8 mouse cellular contexts compared by ENCODE assay signal in the genomic region with DNA sequence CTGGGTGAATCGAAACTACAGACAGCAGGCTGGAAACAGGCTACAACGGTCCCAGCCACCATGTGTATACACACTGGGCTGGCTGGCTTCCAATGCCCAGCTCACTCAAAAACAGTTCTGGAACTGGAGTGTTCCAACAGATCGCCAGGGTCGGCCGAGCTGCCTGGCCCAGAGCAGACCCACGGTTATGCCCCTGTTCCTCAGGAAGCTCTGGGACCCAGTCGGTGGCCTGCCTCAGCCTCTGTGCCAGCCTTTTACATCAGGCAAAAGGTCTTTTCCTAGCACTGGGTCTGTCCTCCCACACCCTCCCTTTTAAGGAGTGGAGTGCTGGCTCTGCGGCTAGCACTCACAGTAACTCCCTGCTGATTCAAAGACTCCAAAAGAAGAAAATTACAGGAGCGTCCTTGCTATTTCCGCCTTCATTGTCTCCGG. TPM values are rescaled to one million over a fixed set of nuclear protein-coding genes. Genes with fewer than 3 reads are reported as not detected.
DNase-seq lines count a peak whose midpoint lies in the region; ATAC-seq and TF ChIP-seq lines count a peak whose summit lies in the region.

No protein-coding gene starts in this region.

- peaks cover 99% of the 10 kb centered on the region for H3K79me2 ChIP-seq in C2C12 (ENCODE audit: control insufficient read depth, insufficient read depth)

- H3K79me3 ChIP-seq in C2C12 (ENCODE audit: low read depth): peaks cover 85% of the 10 kb centered on the region

- peak overlapping the region; percentile 72 for H3K27ac ChIP-seq in forebrain, postnatal 0 days (ENCODE audit: low read depth, low read length)
- peak overlapping the region; percentile 88 for H3K27ac ChIP-seq in stomach, embryonic 16.5 days (ENCODE audit: low read length)

- peak overlapping the region; percentile 14; the same call in 1 of the 2 replicates for H3K9ac ChIP-seq in forebrain, postnatal 0 days
- H3K9ac ChIP-seq in stomach, embryonic 16.5 days (ENCODE audit: low read length): peak overlapping the region; percentile 47

- peaks cover 3% of the 10 kb centered on the region for H3K36me3 ChIP-seq in C2C12 (ENCODE audit: control insufficient read depth, insufficient read depth)
- no peaks in the 10 kb centered on the region for H3K36me3 ChIP-seq in forebrain, postnatal 0 days (ENCODE audit: insufficient read depth)
- H3K36me3 ChIP-seq in stomach, embryonic 16.5 days (ENCODE audit: control insufficient read depth, insufficient read depth, low read length): no peaks in the 10 kb centered on the region

- ATAC-seq in forebrain, postnatal 0 days: peak; percentile 80
- ATAC-seq in stomach, embryonic 16.5 days (ENCODE audit: insufficient read depth, low FRiP score): peak; percentile 57; the same call in 1 of the 2 replicates

- peak overlapping the region; percentile 39 for H3K4me2 ChIP-seq in forebrain, postnatal 0 days (ENCODE audit: low read depth)
- H3K4me2 ChIP-seq in stomach, embryonic 16.5 days (ENCODE audit: low read depth, low read length): peak overlapping the region; percentile 42

- H3ac ChIP-seq in C2C12 (ENCODE audit: control insufficient read depth, insufficient read length, low read depth): peak overlapping the region; percentile 36

- no peaks in the 10 kb centered on the region for H3K9me3 ChIP-seq in forebrain, postnatal 0 days (ENCODE audit: low read length)
- H3K9me3 ChIP-seq in stomach, embryonic 16.5 days (replicated peaks; ENCODE audit: control insufficient read depth, low read length): no peaks in the 10 kb centered on the region

- WGBS in forebrain, postnatal 0 days: 12% methylated on average over 11 of the region's 11 CpGs
- WGBS in stomach, embryonic 16.5 days: 39% methylated on average over 11 of the region's 11 CpGs

- peaks cover 23% of the 10 kb centered on the region for H3K4me1 ChIP-seq in forebrain, postnatal 0 days (ENCODE audit: insufficient read depth)
- H3K4me1 ChIP-seq in stomach, embryonic 16.5 days (ENCODE audit: control insufficient read depth, insufficient read depth, low read length): peaks cover 23% of the 10 kb centered on the region

- H3K4me3 ChIP-seq in C2C12 (ENCODE audit: insufficient read depth, poor library complexity, severe bottlenecking): peak overlapping the region; percentile 6
- H3K4me3 ChIP-seq in forebrain, postnatal 0 days (ENCODE audit: low read depth, low read length): no peak overlapping the region
- H3K4me3 ChIP-seq in stomach, embryonic 16.5 days (replicated peaks; ENCODE audit: low read length): no peak overlapping the region; the same call in 1 of the 2 replicates

- H3K27me3 ChIP-seq in C2C12 (ENCODE audit: control insufficient read depth, insufficient read depth, insufficient read length): no peaks in the 10 kb centered on the region
- H3K27me3 ChIP-seq in forebrain, postnatal 0 days (ENCODE audit: insufficient read depth, low read length): no peaks in the 10 kb centered on the region
- no peaks in the 10 kb centered on the region for H3K27me3 ChIP-seq in stomach, embryonic 16.5 days (ENCODE audit: control insufficient read depth, insufficient read depth, low read length)

- TF ChIP-seq CTCF in C2C12 (IDR thresholded peaks at IDR 0.05; ENCODE audit: control insufficient read depth, insufficient read depth, insufficient read length): no peak
- TF ChIP-seq CTCF in forebrain, postnatal 0 days (IDR thresholded peaks at IDR 0.05; ENCODE audit: low read depth): no peak

- intact Hi-C loops in heart, postnatal 36 days (cut with DNase I): loop anchor here (5.0 kb wide), 1 partner anchor 33 kb away; a partner anchor contains a TSS

- DNase-seq in adrenal gland, postnatal 25 days: peak; percentile 80
- peak; percentile 76 for DNase-seq in forebrain, postnatal 0 days
- DNase-seq in heart, postnatal 36 days: peak; percentile 72 to 76
- peak; percentile 63 to 64 for DNase-seq in layer of hippocampus, postnatal 14 days (ENCODE audit: low spot score in 2 of 2)
- peak; percentile 90 for DNase-seq in lung, postnatal 36 days
- DNase-seq in thymus, postnatal 4 days: no peak

TF ChIP-seq in C2C12, 6 proteins besides CTCF, POLR2A, EP300 and RAD21:
- no peak for TF ChIP-seq MAX (IDR thresholded peaks at IDR 0.05)
- no peak for TF ChIP-seq CEBPB (IDR thresholded peaks at IDR 0.05; ENCODE audit: low read depth)
- TF ChIP-seq USF1 (IDR thresholded peaks at IDR 0.05; ENCODE audit: low read depth): no peak

RNA-seq across cellular contexts. Expression of a gene that starts 34.3 kb away (rescaled TPM):
- 1.7 TPM for polyA plus RNA-seq in C2C12 (2012; fragmentation: generic; extraction: Trizol)
- total RNA-seq in adrenal gland, postnatal 25 days (2021): 181 and 186 TPM in 2 replicates
- 36.9 and 47.6 TPM in 2 replicates for total RNA-seq in forebrain, postnatal 0 days (2014; rRNA removed)
- 13.4 and 17.1 TPM in 2 replicates for polyA plus RNA-seq in forebrain, postnatal 0 days (2015; fragmentation: Nextera tagmentation; extraction: Ambion mirVana)
- total RNA-seq in heart, postnatal 36 days (2021): 1 to 10 TPM; 1.5 to 1.7 TPM
- 10 to 100 TPM; 38.3 to 40.2 TPM for total RNA-seq in layer of hippocampus, postnatal 14 days (2021)
- polyA plus RNA-seq in stomach, embryonic 16.5 days (2015; fragmentation: Nextera tagmentation; extraction: Ambion mirVana): 93.4 and 113 TPM in 2 replicates

RNA-seq across cellular contexts. Expression of a gene that starts 35.3 kb away (rescaled TPM):
- 43.2 TPM for polyA plus RNA-seq in C2C12 (2012; fragmentation: generic; extraction: Trizol)
- total RNA-seq in adrenal gland, postnatal 25 days (2021): 69.9 and 80.6 TPM in 2 replicates
- 63.3 and 80.3 TPM in 2 replicates for total RNA-seq in forebrain, postnatal 0 days (2014; rRNA removed)
- 32.4 and 35.2 TPM in 2 replicates for polyA plus RNA-seq in forebrain, postnatal 0 days (2015; fragmentation: Nextera tagmentation; extraction: Ambion mirVana)
- 10 to 100 TPM; 23.8 to 28.6 TPM for total RNA-seq in heart, postnatal 36 days (2021)
- total RNA-seq in layer of hippocampus, postnatal 14 days (2021): 10 to 100 TPM; 46.4 to 52.1 TPM
- polyA plus RNA-seq in stomach, embryonic 16.5 days (2015; fragmentation: Nextera tagmentation; extraction: Ambion mirVana): 72.6 and 79.3 TPM in 2 replicates

Comparison
In these comparisons a context has a peak if more than half of its experiments do, and no peak if none do; other contexts are left out.
1. RNA of a gene that starts 34.3 kb away (total RNA-seq): 181 to 186 TPM in adrenal gland, postnatal 25 days, 36.9 to 47.6 TPM in forebrain, postnatal 0 days and 38.3 to 40.2 TPM in layer of hippocampus, postnatal 14 days; 1.5 to 1.7 TPM in heart, postnatal 36 days; every median in the first group is over 10 times any median in the second.